Mouse (Mus musculus) spleen, postnatal 36 days (tissue): ENCODE measurements around the gene Pip4k2a.

ENCODE experiments used
- DNase-seq, 2 experiments: peaks; one replicate each; pipeline ENCODE4 v3.0.0; 2022; ENCODE audit warnings: low spot score in 2 of 2, mixed read lengths in 1 of 2

Gene Pip4k2a

DNA sequence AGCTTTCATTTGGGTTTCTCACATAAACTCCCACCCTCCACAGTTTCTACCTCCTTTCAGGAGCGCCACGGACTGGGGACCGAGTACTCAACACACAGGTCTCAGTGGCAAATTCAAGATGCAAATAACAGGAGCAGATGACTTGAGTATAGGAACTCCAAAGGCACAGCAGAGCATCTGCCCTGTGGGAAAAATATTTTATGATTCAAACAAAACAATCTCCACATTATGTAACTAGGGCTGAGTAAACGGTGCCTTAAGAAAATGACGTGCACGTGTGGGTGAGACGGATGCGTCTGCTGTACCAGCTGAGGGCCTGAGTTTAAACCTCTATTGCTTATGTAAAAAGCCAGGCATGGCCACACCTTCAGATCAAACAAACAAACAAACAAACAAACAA, 156.9 kb downstream of the Pip4k2a start:
- no peak for DNase-seq

DNA sequence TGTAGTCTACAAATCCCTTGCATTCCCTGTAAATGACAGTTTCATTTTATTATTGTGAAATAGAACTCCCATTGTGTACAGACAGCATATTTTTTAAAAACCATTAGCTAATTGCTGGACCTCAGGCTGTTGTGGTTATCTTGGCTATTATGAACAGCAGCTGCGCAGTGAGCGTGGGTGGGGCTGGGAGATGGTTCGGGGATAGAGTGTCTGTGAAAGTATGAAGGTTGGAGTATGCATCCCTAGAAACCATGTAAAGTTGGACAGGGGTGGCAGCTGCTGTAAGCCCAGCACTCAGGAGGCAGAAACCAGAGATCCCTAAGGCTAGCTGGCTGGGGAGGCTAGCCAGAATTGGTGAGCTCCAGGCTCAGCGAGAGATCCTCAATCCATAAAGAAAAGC, 158.4 kb downstream of the Pip4k2a start:
- DNase-seq: no peak

DNA sequence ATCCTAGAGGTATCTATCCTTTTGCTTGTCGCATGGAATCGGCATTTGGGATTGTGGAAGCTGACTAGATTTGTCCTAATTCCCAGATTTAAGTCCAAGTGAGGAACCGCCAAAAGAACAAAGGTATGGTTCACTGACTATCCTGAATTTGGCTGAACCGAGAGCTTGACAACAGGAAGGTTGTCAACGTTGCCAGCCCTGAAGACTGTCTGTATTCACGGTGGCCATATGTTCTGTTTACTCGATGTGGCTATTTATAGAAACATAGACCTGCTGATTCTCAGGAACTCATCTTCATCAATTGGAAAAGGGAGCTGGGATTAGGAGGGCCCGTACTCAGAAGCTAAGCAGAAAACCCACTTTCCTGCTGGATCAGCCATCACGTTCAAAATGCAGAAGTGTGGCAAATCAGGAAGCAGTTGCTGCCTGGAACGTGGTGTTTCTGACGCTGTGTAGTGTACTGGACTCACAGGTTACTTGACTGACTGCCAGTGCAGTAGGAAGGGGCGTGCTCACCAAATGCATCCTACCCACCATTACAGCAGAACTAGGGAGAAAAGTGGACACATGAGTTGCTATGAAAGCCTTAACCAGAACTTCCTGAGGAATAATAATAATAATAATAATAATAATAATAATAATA, 162.5 kb downstream of the Pip4k2a start:
- DNase-seq: no peak

DNA sequence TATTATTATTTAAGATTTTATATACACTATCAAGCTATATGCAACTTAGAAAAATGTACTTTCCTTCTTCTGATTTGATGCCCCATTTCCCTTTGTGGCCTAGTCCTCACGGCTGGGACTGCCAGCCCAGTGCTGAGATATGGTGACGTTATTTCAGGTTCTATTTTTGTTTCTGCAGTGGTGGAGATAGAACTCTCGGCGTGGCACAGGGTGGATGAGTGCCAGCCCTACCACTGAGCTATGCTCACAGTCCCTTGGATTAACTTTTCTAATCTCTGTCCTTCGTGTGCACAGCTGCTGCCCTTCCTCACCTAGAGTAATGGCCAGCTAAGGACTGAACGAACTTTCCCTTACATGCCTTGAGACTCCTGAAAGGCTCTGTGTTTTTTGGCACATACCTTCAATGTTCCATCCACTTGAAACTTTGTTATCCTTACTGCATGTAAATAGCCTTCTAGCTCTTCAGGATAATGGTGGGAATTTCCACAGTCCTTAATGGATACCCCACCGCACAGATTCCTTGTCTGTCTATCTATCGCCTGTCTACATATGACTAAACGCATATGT, 164.8 kb downstream of the Pip4k2a start:
- DNase-seq: no peak

DNA sequence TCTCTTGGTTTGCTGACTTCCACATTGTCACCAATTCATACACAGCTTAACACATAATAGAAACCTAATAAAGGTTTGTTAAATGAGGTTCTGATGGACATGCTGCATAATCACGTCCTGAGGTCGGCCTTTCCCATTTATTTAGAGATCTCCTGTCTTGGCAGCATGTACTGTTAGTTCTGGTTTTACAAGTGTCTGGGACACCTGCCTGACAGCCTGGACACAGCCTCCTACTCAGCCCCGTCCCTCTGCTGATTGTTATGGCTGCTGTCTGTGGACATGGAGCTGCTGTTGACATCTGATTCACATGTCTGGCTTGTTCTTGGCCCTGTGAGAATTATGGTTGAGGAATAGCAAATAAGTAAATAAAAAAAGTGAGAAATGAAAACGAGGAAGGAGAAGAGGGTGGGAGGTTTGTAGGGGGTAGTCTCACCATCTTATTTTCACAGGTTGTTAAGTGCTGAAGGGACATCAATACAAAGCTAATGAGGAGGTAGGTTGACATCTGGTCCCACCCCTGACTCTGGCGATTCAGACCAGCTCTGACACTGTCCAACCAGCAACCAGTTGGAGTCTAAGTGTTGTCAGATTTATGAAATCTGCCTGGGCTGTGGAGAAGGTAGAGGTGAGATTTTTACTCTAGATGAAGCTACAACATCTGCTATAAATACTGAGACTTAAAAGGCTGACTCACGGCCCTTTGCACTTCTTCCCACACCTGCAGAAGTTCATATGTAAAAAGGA, 166.7 kb downstream of the Pip4k2a start:
- no peak for DNase-seq

DNA sequence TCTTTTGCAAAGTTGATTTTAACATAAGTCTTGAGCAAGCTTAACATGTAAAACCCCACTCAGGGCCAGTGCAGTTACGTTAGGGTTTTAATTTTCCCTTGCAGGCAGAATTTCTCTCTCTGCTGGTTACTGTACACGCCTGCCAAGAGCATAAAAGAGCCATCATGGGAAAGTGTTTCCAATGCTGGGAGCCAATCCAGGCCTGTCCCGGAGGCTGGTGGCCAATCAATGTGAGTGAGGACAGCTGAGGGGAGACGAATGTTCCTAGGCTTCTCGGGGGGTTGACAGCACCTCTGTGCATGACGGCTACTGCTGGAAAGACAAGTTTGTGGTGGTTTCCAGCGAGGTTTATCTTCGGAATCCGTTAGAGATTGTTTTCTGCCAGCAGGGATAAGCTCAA, 175.2 kb downstream of the Pip4k2a start:
- DNase-seq: no peak

DNA sequence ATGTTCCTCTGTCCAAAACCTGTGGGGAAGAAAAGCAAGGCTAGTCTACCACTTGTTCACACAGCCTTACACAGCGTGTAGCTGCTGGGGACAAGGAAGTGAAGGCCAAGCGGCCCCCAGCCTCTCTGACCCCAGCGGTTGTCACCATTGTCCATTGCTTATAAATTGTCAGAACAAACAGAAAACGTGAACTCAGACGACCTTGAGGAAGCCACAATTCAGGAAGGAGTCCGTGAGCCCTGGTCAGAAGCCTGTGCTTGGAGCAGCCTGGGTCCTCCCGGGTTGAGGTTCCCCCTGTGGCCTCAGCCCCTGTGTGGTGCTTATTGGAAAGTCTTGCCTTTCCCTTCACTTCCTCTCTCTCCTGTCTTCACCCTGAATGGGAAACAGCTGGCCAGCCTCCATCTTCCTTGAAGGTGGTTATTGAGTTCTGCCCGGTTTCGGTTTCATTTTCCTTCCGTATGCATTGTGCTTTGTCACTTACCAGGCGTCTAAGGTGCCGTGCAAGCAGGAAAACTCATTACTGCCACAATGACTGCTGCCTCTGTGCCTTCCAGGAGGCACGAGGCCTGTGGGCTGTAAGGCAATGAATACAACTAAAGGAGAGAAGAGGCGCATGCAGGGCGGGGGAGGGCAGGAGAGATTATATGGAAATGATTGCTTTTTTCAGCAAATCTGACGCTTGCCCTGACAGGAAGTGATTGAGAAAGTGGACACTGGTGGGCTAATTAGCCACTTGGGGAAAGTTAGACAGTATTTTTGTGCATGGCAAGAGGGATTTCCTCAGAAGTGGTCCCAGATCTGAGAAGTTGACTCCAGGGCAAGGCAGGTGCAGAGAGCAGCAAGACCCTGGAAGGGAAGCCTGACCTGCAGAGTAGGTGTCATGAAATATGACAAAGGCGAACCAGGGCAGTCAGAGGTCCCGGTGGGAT, 176.2 kb downstream of the Pip4k2a start:
- DNase-seq: peak; percentile 58 to 66

DNA sequence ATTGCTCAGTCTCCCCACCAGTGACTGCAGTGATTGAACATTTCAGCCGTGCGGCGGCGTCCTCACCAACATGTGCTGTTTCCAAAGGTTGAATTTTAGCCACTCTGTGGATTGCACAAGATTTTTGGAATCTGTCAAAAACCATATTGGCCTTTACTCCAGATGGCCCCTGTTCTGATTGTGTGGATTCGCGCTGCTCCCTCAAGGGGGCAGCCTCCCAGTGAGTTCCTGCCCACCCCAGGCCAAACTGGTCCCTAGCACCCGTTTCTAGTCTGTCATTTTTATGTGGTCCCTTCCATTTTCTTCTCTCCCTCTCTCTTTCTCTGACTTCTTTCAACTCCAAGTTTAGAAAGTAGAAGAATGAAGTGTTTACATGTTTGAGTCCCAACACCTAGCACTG, 178.4 kb downstream of the Pip4k2a start:
- DNase-seq: no peak

DNA sequence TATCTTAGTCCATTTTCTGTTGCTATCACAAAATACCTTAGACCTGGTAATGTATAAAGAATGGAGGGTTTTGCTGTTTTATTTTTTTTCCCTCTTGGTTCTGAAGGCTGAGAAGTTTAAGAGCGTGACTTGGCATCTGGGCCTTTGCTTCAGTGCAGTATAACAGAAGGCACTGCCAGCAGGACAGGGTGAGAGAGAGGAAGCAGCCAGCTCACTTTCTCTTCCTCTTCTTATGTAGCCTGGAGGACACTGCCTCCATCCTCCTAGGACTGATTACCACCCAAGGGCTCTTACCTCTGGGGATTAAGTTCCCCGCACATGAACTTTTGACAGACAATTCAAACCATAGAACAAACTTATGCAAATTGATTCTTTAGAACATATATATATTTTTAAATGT, 181.9 kb downstream of the Pip4k2a start:
- DNase-seq: peak; percentile 57 to 59

DNA sequence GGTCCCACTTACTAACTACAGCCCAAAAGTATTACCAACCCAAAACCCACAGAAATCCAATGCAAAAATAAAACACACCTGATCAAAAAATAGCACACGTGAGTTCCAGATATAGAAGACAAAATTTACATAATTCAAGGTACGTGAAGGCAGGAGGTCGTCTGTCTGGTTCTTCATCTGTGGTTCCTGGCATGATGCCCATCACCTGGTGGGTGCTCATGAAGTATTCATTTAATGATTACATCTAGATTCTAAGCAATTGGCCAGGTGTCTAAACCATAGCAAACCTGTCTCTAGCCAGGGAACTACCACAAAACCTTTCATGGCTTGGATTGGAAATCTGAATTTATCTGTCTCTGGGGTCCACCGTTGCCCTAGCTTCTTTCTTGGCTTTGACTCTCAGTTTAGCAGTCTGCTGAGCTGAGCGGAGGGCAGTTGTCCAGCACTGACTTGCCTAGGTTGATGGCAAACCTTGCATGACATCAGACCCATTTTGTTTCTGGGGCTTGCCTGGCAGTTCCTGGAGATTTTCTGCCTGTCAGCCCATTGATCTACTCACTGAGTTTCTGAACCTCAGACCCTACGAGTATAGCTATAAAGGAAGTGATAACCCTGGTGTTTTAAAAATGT, 182.5 kb downstream of the Pip4k2a start:
- peak in 1 of 2 experiments; percentile 30 for DNase-seq

DNA sequence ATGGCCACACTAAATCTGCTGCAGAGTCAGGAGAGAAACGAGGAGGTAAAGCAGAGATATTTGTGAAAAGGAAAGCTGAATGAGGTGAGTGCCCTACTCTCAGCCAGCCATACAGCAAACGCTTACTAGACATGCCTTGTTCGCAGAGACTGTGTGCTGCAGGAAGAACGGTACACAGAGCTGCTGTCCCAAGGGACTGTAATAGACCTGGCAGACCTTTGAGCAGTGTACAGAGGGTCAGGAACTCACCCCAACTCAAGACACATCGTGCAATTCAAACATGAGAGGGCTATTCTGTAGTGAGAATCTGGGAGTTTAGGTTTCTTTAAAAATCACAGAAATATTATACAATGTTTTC, 183.5 kb downstream of the Pip4k2a start:
- DNase-seq: peak; percentile 55 to 57

DNA sequence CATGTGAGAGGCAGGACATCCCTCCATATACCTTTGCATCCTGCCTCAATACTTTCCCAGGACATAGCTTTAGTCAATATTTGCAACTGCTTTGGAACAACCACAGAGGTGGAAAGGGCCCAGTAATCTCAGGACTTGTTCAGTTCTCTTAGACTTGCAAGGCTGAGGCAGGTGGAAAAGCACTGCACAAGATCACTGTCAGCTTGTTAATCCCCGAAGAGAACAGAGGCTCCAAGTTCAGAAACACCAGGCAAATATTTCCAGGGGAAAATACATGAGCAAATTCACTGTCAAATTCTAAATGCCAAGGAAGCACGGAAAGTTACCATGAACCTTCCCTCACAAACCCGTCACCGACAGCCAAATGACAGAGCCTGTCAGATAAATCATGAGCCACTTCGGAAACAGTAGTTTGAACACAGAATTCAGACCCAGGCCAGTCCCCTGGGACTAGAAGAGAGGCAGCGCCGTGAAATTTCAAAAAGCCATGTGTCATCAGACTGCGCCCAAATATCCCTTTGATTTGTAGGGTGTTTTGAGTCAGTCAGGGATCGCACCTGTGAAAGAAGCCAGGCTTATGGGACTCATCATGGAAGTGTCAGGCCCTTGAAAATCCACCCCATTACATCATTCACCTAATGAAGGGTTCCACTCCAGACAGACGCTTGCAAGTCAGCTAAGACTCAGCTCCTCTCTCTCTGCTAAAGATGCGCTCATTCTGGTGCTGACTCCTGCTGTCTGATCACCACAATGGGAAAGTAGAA, 184.1 kb downstream of the Pip4k2a start:
- DNase-seq: no peak

DNA sequence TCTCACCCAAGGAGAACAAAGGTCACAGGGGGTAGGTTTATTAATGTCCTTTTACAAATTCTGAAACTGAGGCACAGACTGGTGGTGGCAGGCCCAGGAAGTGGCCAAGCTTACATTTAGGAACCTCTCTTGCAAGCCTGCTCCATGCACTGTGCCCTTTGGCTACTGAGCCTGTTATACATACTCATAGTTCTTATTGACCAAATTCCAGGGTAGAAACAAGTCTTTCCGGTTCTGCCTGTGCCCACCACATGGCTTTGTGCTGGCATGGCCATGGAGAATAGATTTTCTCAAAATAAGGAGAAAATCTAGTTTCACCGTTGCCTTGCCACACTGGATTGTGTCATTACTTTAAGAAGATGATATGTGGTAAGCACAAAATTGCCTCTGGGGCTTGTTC, 190.0 kb downstream of the Pip4k2a start:
- no peak for DNase-seq

DNA sequence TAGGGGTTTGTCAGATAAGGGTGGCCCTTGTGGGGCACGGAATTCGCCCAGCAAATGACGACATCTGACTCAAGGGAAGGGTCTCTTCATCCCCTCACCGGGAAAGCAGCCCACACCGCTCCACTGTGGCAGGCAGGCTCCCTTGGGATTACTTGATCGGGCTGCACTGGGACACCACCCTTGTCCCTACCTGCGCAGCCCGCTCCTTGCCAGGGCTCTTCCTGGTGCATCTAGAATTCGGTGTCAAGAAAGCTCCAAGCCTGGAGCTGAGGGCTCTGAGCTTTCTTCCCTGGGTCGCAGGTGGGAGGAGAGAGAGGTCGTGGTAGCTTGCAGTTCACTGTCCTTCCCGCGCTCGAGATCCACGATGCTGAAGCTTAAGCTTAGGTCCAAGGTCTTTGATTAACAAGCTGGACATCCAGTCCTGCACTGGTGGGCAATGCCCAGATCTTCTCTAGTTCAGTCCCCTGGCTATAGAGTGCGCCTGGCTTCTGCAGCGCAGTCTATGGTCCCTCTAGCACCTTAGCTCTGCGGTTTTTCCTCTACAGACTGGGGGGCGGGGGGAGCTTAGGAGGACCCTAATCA, 196.6 kb downstream of the Pip4k2a start:
- no peak for DNase-seq

DNA sequence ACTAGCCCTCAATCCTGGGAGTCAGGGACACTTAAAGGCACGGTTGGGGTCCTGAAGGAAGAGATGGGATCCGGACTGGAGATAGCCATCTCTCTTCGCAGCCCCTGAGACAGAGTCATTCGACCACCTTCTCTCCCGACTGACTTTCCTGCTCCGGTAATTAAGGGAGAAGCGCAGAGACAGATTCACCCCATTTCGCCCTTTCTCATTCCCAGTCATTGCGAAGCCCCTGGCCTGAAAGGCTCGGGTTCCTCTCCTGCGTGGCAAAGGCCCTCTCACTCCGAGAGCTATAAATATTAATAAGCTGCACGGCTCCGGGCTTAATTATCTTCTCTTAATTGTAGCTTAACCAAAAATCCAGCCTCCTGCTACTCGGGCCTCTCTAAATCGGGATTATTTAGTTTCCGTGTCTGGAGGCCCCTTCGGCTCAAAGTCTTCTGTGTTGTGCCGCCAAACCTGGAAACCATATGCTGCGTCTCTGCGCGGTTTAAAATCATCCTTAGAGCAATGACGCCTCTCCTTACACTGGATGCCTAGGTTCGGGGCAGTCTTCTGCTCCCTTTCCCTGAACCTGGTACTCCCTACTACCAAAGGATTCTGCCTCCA, 197.2 kb downstream of the Pip4k2a start:
- no peak for DNase-seq

DNA sequence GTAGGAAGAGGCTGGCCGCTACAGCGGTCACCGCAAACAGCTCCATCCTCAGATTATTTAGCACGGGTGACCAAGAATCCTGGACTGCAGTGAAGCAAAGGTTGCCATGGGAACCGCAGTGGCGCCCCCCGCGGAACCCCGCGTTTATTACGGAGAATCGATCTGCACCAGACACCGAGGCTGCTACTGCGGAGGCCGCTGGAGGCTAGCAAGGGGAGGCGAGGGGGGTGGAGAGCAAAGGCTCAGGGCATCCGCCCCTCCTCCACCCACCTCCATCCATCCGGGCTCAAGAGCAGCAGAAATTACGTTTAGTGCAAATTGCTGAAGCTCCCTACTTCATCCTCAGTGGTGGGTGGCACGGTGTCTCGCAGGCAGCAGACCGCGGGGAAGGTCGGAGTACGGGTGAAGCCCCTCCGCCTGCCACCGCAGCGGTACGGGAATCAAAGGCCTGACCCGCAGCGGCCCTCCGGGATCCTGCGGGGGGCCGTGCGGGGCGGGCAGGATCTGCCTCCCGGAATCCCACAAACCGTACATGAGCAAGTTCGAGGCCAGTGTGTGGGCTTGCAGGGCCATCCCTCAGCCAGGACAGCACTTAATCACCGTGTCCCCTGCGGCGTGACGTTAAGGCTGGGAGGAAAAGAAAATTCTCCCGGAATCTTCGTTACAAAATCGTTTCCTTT, 197.8 kb downstream of the Pip4k2a start:
- peak in 1 of 2 experiments; percentile 25 for DNase-seq

DNA sequence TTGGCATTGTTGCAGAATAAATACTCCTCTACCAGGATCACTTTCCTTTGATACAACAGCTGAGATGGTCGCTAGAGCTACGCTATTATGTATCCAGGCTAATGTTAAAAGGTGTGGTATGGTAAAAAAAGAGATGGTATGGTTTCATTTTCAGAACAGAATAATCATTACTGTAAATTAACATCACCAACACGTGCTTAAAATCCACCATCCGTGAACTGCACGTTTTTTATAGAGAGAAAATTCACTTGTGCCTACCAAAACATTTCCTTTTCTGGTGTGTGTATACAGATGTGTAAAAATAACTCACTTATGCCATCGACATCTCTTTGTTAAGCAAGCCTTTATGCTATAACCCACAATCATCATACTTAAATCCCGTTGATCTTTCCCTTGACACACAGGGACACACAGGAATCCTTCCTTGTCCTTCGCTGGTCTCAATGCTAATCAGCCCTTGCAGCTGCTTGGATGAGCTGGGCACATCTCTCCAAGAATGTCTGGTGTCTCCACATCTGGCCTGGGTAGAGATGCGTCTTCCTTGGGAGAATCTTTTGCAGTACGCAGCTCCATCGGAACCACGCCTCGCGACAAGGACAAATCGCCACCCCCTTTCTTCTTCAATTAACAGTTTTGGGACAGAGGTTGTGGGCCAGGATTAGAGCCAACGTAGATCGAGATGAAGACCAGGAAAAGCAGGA, 198.5 kb downstream of the Pip4k2a start:
- DNase-seq: no peak

DNA sequence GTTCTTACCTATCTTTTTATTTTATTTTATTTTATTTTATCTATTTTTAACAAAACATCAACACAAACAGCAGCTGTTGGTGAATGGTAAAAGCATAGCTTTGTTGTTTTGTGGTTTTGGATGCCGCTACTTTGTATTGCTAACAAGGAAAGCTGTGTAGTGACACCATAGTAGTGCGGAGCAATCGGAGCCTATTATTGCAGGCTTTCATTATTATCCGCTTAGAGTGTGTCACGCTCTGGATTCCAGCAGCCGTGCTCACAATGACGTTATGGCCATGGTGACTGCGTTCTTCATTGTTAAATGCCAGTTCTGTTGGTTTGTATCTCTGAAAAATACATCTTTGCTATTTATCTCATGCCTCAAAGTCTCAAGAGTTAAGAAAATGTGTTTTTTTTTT, 200.2 kb downstream of the Pip4k2a start:
- no peak for DNase-seq

DNA sequence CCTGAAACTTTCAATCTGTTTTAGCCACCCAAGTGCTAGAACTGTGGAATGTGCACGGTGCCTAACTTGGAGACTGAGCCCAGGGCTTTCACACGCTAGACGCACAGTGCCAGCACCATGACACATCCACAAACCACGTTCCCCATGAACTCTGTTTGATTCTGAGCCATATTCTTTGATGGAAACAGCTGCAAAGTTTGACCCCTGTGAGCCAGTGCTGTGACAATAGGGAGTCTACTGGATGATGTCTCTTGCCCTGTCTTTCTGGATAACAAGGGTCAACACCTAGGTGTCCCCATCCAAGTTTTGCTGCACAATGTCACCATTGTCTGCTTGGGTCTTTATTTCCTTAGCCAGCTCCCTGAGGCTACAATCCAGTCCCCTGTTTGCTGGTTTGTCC, 203.7 kb downstream of the Pip4k2a start:
- DNase-seq: no peak
